Mouse (Mus musculus): ENCODE data around the gene Prkca. TPM values are rescaled to one million over a fixed set of nuclear protein-coding genes. Genes with fewer than 3 reads are reported as not detected.

Gene Prkca
- polyA plus RNA-seq, 1 experiment: 2.8 TPM

DNA sequence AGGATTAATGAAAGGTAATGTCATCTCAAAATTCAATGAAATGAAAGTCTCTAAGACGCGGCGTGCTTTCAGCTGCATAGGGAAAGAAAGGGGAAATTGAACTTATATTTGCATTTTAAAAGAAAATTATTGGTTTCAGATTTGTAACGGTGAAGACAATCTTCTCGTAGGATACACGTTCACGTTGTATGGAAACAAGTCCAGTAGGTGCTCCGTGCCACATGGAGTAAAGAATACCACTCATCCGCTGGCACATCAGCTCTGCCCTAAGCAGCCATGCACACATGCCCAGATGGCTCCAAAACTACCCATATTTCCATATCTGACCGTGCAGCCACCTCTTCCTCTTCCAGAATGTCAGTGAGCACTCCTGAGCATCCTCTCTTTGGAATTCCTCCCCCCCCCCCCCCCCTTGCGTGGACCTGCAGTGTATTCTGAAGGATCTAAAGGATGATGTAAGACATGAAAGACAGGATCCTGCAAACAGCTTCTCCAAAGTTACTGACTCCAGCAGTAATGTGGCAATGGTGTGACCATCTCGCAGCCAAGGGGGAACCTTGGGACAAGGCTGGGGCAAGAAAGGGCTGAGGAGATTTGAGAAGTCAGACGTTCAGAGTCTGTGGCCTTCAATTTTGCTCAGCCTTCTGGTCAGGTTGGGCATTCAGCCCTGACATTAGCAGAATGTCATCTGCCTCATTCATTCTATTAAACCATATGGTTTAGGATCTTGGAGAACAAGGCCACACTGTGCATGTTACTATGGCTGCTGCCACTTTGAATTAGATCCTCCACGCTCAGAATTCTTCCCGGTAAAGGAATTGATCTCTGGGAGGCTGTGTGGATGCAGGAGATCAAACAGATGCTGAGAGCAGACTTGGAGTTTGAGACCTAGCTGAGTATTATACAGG is 142.8 kb downstream of the Prkca start:
- Histone ChIP-seq H3K4me3 (ENCODE audit: low read depth, low read length) (no peak overlapping the region), H3K27ac (ENCODE audit: insufficient read depth, low read length) (no peak overlapping the region), H3K4me1 (ENCODE audit: control insufficient read depth, insufficient read depth, low read length) (no peaks in the 10 kb centered on the region), H3K27me3 (ENCODE audit: control insufficient read depth, insufficient read depth, low read length, poor library complexity, severe bottlenecking) (no peaks in the 10 kb centered on the region), H3K36me3 (ENCODE audit: control insufficient read depth, insufficient read depth, low read length, poor library complexity, severe bottlenecking) (no peaks in the 10 kb centered on the region), H3K9me3 (replicated peaks; ENCODE audit: control insufficient read depth, insufficient read depth, low read length, poor library complexity, severe bottlenecking) (no peaks in the 10 kb centered on the region), H3K9ac (ENCODE audit: low read depth, poor library complexity, severe bottlenecking) (no peak overlapping the region)
- TF ChIP-seq EP300 (IDR thresholded peaks at IDR 0.05; ENCODE audit: insufficient read depth, low read depth, low read length) (no peak), POLR2A (IDR thresholded peaks at IDR 0.05; ENCODE audit: insufficient read depth, low read length) (no peak), CTCF (IDR thresholded peaks at IDR 0.05; ENCODE audit: low read depth, low read length) (no peak)

DNA sequence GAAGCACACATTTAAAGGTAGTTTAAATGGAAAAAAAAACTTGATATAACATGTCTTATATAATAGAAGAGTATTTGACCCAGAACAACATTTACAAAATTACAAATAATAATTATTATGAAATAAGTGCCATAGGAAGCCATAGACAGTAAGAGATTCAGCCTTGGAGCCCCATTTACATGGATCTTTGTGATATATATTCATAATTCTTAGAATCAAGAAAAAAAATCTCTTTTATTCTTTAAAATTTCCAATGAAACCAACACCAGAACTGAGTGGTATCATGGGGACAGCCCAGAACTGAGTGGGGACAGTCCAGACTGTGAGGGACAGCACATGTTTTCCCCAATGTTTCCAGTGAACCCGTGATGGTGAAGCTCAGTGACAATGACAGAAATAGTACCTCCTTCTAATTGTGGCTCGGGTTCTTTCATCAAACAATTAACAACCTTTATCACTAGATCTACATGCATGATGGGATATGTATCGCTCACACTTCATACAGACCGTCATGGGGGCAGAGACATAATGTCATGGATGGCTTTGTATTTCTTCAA is 144.2 kb downstream of the Prkca start:
- no peak for TF ChIP-seq POLR2A (IDR thresholded peaks at IDR 0.05; ENCODE audit: insufficient read depth, low read length)
- TF ChIP-seq CTCF (IDR thresholded peaks at IDR 0.05; ENCODE audit: low read depth, low read length): no peak
- no peak for TF ChIP-seq EP300 (IDR thresholded peaks at IDR 0.05; ENCODE audit: insufficient read depth, low read depth, low read length)
- H3K9me3 ChIP-seq (replicated peaks; ENCODE audit: control insufficient read depth, insufficient read depth, low read length, poor library complexity, severe bottlenecking): no peaks in the 10 kb centered on the region

DNA sequence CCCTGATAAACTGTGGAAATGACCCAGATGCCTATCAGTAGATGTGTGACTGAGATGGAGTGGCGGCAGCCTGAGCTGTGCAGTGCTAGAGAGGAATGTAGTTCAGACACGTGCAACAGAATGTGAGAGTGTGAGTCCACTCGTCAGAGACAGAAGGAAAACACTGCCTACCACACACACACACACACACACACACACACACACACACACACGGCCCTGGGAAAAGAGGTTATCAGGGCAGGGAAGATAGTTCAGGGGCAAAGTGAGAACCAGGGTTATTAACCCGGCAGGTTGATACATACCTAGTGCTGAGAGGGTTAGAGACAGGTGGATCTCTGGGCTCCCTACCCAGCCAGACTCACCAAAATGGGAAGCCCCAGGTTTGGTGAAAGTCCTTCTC is 145.1 kb downstream of the Prkca start:
- no peak overlapping the region for H3K4me3 ChIP-seq (ENCODE audit: low read depth, low read length)
- no peak overlapping the region for H3K27ac ChIP-seq (ENCODE audit: insufficient read depth, low read length)
- no peaks in the 10 kb centered on the region for H3K27me3 ChIP-seq (ENCODE audit: control insufficient read depth, insufficient read depth, low read length, poor library complexity, severe bottlenecking)
- H3K4me1 ChIP-seq (ENCODE audit: control insufficient read depth, insufficient read depth, low read length): no peaks in the 10 kb centered on the region
- H3K36me3 ChIP-seq (ENCODE audit: control insufficient read depth, insufficient read depth, low read length, poor library complexity, severe bottlenecking): no peaks in the 10 kb centered on the region
- no peaks in the 10 kb centered on the region for H3K9me3 ChIP-seq (replicated peaks; ENCODE audit: control insufficient read depth, insufficient read depth, low read length, poor library complexity, severe bottlenecking)
- H3K9ac ChIP-seq (ENCODE audit: low read depth, poor library complexity, severe bottlenecking): no peak overlapping the region
- TF ChIP-seq EP300 (IDR thresholded peaks at IDR 0.05; ENCODE audit: insufficient read depth, low read depth, low read length) (no peak), POLR2A (IDR thresholded peaks at IDR 0.05; ENCODE audit: insufficient read depth, low read length) (no peak), CTCF (IDR thresholded peaks at IDR 0.05; ENCODE audit: low read depth, low read length) (no peak)

More for the DNA sequence above, 144.2 kb downstream of the Prkca start:
- H3K27ac ChIP-seq (ENCODE audit: insufficient read depth, low read length): no peak overlapping the region
- H3K4me1 ChIP-seq (ENCODE audit: control insufficient read depth, insufficient read depth, low read length): no peaks in the 10 kb centered on the region
- H3K36me3 ChIP-seq (ENCODE audit: control insufficient read depth, insufficient read depth, low read length, poor library complexity, severe bottlenecking): no peaks in the 10 kb centered on the region
- no peak overlapping the region for H3K4me3 ChIP-seq (ENCODE audit: low read depth, low read length)
- no peaks in the 10 kb centered on the region for H3K27me3 ChIP-seq (ENCODE audit: control insufficient read depth, insufficient read depth, low read length, poor library complexity, severe bottlenecking)
- no peak overlapping the region for H3K9ac ChIP-seq (ENCODE audit: low read depth, poor library complexity, severe bottlenecking)

DNA sequence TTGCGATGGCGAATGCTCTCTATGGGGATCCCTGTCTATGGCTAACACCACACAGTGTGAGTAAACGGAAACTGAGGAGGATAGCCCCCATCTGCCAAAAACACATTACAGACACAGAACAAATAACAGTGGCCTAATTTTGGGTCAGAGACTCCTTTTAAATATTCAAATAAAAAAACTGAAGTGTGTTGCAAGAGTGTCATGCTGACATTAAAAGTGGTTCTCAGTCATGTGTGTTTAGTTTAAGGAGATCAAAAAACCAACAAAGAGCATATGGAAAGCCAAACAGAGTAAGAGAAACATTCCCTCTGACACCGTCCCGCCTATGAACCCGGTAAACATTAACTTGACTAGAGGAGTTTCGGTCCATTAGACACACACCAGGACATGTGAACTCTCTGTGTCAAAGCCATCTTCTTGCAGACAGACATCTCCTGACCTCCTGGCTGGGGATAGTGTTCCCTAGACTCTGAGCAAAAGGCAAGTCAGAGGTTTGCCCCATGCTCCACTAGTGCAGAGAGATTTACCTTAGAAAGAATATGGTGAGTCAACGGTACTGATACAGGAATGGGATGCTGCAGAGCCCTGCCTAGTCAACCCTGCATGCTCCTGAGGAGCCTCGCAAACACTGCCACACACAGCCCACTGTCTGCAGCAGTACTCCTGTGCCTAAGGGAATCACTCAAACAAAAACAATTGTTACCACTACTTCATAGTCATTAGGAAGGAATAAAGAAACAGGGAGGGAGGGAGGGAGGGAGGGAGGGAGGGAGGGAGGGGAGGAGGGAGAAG is 146.1 kb downstream of the Prkca start:
- Histone ChIP-seq H3K27me3 (ENCODE audit: control insufficient read depth, insufficient read depth, low read length, poor library complexity, severe bottlenecking) (no peaks in the 10 kb centered on the region), H3K27ac (ENCODE audit: insufficient read depth, low read length) (no peak overlapping the region), H3K9ac (ENCODE audit: low read depth, poor library complexity, severe bottlenecking) (no peak overlapping the region), H3K4me3 (ENCODE audit: low read depth, low read length) (no peak overlapping the region), H3K36me3 (ENCODE audit: control insufficient read depth, insufficient read depth, low read length, poor library complexity, severe bottlenecking) (no peaks in the 10 kb centered on the region), H3K4me1 (ENCODE audit: control insufficient read depth, insufficient read depth, low read length) (no peaks in the 10 kb centered on the region), H3K9me3 (replicated peaks; ENCODE audit: control insufficient read depth, insufficient read depth, low read length, poor library complexity, severe bottlenecking) (no peaks in the 10 kb centered on the region)
- TF ChIP-seq EP300 (IDR thresholded peaks at IDR 0.05; ENCODE audit: insufficient read depth, low read depth, low read length): no peak
- TF ChIP-seq CTCF (IDR thresholded peaks at IDR 0.05; ENCODE audit: low read depth, low read length): no peak
- TF ChIP-seq POLR2A (IDR thresholded peaks at IDR 0.05; ENCODE audit: insufficient read depth, low read length): no peak

DNA sequence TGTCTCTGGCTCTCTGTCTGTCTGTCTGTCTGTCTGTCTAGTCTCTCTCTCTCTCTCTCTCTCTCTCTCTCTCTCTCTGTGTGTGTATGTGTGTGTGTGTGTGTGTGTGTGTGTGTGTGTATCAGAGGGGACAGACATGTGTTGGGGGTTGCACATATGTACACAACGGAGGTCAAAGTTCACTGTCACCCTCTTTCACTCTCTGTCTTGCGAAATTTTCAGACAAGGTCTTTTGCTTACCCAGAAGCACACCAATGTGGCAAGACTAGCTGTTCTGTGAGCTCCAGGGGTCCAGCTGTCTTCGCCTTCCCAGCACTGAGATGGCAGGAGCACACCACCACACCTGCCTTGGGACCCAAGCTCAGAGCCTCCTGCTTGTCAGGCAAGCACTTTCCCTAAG is 146.9 kb downstream of the Prkca start:
- H3K4me3 ChIP-seq (ENCODE audit: low read depth, low read length): no peak overlapping the region
- no peak overlapping the region for H3K9ac ChIP-seq (ENCODE audit: low read depth, poor library complexity, severe bottlenecking)
- no peak overlapping the region for H3K27ac ChIP-seq (ENCODE audit: insufficient read depth, low read length)
- no peaks in the 10 kb centered on the region for H3K36me3 ChIP-seq (ENCODE audit: control insufficient read depth, insufficient read depth, low read length, poor library complexity, severe bottlenecking)
- no peaks in the 10 kb centered on the region for H3K4me1 ChIP-seq (ENCODE audit: control insufficient read depth, insufficient read depth, low read length)
- no peak for TF ChIP-seq CTCF (IDR thresholded peaks at IDR 0.05; ENCODE audit: low read depth, low read length)
- TF ChIP-seq POLR2A (IDR thresholded peaks at IDR 0.05; ENCODE audit: insufficient read depth, low read length): no peak
- no peak for TF ChIP-seq EP300 (IDR thresholded peaks at IDR 0.05; ENCODE audit: insufficient read depth, low read depth, low read length)
- no peaks in the 10 kb centered on the region for H3K9me3 ChIP-seq (replicated peaks; ENCODE audit: control insufficient read depth, insufficient read depth, low read length, poor library complexity, severe bottlenecking)
- H3K27me3 ChIP-seq (ENCODE audit: control insufficient read depth, insufficient read depth, low read length, poor library complexity, severe bottlenecking): no peaks in the 10 kb centered on the region
